Mouse (Mus musculus) stomach, postnatal 0 days (tissue): ENCODE measurements at regions not wholly inside any gene's neighbourhood (a gene's known extent, or its start where the extent isn't known, plus 50 kb on each side); places are given as distances from the start of the nearest gene placed in this dataset.

Experiments
- ATAC-seq: fragments of 200-750 bp; cut with Nextera tagmentation; 2 replicates; pipeline ENCODE4 v1.8.0; 2017; ENCODE audit not compliant: low FRiP score, low TSS enrichment
- DNase-seq: peaks from one replicate; pipeline ENCODE4 v3.0.0-alpha.2; 2016; ENCODE audit warnings: low spot score
- H3K27ac ChIP-seq: fragments of 300-500 bp; sonication (generic); replicated peaks from 2 replicates; pipeline ENCODE4 v1.5.1; 2014; ENCODE audit warnings: mild to moderate bottlenecking, control low read depth
- H3K27me3 ChIP-seq: fragments of 300-500 bp; sonication (generic); 2 replicates; pipeline ENCODE4 v1.6.1; 2014; ENCODE audit warnings: low read length; ENCODE audit not compliant: control insufficient read depth, insufficient read depth
- H3K36me3 ChIP-seq: fragments of 300-500 bp; sonication (generic); 2 replicates; pipeline ENCODE4 v1.6.1; 2014; ENCODE audit warnings: low read length, mixed read lengths; ENCODE audit not compliant: control insufficient read depth, insufficient read depth
- H3K4me1 ChIP-seq: fragments of 300-500 bp; sonication (generic); replicated peaks from 2 replicates; pipeline ENCODE4 v1.6.1; 2014; ENCODE audit warnings: antibody characterized with exemption; ENCODE audit not compliant: control insufficient read depth, insufficient read depth
- H3K4me2 ChIP-seq: fragments of 300-500 bp; sonication (generic); replicated peaks from 2 replicates; pipeline ENCODE4 v1.6.1; 2014; ENCODE audit warnings: low read depth, mild to moderate bottlenecking, control low read depth, moderate library complexity
- H3K4me3 ChIP-seq: fragments of 300-500 bp; sonication (generic); 2 replicates; pipeline ENCODE4 v1.5.1; 2014; ENCODE audit warnings: low read depth, low read length, control low read depth
- H3K9ac ChIP-seq: fragments of 300-500 bp; sonication (generic); 2 replicates; pipeline ENCODE4 v1.6.1; 2014; ENCODE audit warnings: mild to moderate bottlenecking, low read length, control low read depth, mixed read lengths
- H3K9me3 ChIP-seq: fragments of 300-500 bp; sonication (generic); 2 replicates; pipeline ENCODE4 v1.6.1; 2016; ENCODE audit warnings: low read length; ENCODE audit not compliant: control insufficient read depth
- CTCF ChIP-seq: IDR thresholded peaks from 2 replicates; pipeline ENCODE4 v1.5.1; 2016; ENCODE audit warnings: antibody characterized with exemption, low read depth, mild to moderate bottlenecking, moderate library complexity
- EP300 ChIP-seq: optimal IDR thresholded peaks from 2 replicates; pipeline ENCODE3; 2016; ENCODE audit warnings: antibody characterized with exemption
- WGBS: fragments of 180-500 bp; shearing (Covaris S2); extraction: QIAGEN DNeasy Blood & Tissue Kit; methylation state at CpG from one replicate; pipeline ENCODE4 v1.1.7; 2014; 5-methylcytosine and 5-hydroxymethylcytosine counted together

GRCm38 (mm10) chr16:76644281-76644680 is 270.7 kb upstream of the Nrip1 start:
- Histone ChIP-seq H3K27me3 (no peaks in the 10 kb centered on the region), H3K4me2 (no peak overlapping the region), H3K27ac (no peak overlapping the region), H3K36me3 (no peaks in the 10 kb centered on the region), H3K9ac (no peak overlapping the region), H3K9me3 (no peaks in the 10 kb centered on the region), H3K4me3 (no peak overlapping the region), H3K4me1 (no peaks in the 10 kb centered on the region)
- TF ChIP-seq CTCF (no peak), EP300 (no peak)
- ATAC-seq (no peak), DNase-seq (no peak)
- WGBS: 84% methylated on average over 6 of the region's 6 CpGs

GRCm38 (mm10) chr16:76643801-76644200 is 270.2 kb upstream of the Nrip1 start:
- Histone ChIP-seq H3K9me3 (no peaks in the 10 kb centered on the region), H3K9ac (no peak overlapping the region), H3K27me3 (no peaks in the 10 kb centered on the region), H3K4me3 (no peak overlapping the region), H3K27ac (no peak overlapping the region), H3K4me2 (no peak overlapping the region), H3K36me3 (no peaks in the 10 kb centered on the region), H3K4me1 (no peaks in the 10 kb centered on the region)
- ATAC-seq: no peak
- WGBS: 91% methylated on average over 9 of the region's 9 CpGs
- DNase-seq: no peak
- TF ChIP-seq CTCF (no peak), EP300 (no peak)

- Histone ChIP-seq H3K27ac (no peak overlapping the region), H3K4me2 (no peak overlapping the region), H3K27me3 (no peaks in the 10 kb centered on the region), H3K4me3 (no peak overlapping the region), H3K9me3 (no peaks in the 10 kb centered on the region), H3K9ac (no peak overlapping the region), H3K4me1 (no peaks in the 10 kb centered on the region), H3K36me3 (no peaks in the 10 kb centered on the region)
- ATAC-seq (no peak), DNase-seq (no peak)
- TF ChIP-seq EP300 (no peak), CTCF (no peak)
- WGBS: 88% methylated on average over 9 of the region's 9 CpGs
These were observed 261.5 kb upstream of the Nrip1 start for GRCm38 (mm10) chr16:76635169-76635568.

- no peaks in the 10 kb centered on the region for H3K36me3 ChIP-seq
- TF ChIP-seq EP300 (no peak), CTCF (no peak)
- H3K27me3 ChIP-seq: no peaks in the 10 kb centered on the region
- no peak overlapping the region for H3K27ac ChIP-seq
- ATAC-seq: no peak
- H3K4me2 ChIP-seq: no peak overlapping the region
- H3K4me1 ChIP-seq: no peaks in the 10 kb centered on the region
- H3K9me3 ChIP-seq: no peaks in the 10 kb centered on the region
- DNase-seq: no peak
- WGBS: 79% methylated on average over 4 of the region's 4 CpGs
- H3K4me3 ChIP-seq: no peak overlapping the region
- H3K9ac ChIP-seq: no peak overlapping the region
These were observed 260.6 kb upstream of the Nrip1 start for GRCm38 (mm10) chr16:76634196-76634698.

- ATAC-seq (no peak), DNase-seq (no peak)
- no peak for TF ChIP-seq EP300
- no peak for TF ChIP-seq CTCF
- Histone ChIP-seq H3K9ac (no peak overlapping the region), H3K4me2 (no peak overlapping the region), H3K36me3 (no peaks in the 10 kb centered on the region), H3K27me3 (no peaks in the 10 kb centered on the region), H3K9me3 (no peaks in the 10 kb centered on the region), H3K4me3 (no peak overlapping the region), H3K4me1 (no peaks in the 10 kb centered on the region), H3K27ac (no peak overlapping the region)
- WGBS: 32% methylated on average over 4 of the region's 4 CpGs
These were observed 252.5 kb upstream of the Nrip1 start for GRCm38 (mm10) chr16:76626142-76626541.

- DNase-seq (no peak), ATAC-seq (no peak)
- Histone ChIP-seq H3K27me3 (no peaks in the 10 kb centered on the region), H3K4me3 (no peak overlapping the region), H3K27ac (no peak overlapping the region), H3K4me1 (no peaks in the 10 kb centered on the region), H3K9ac (no peak overlapping the region), H3K36me3 (no peaks in the 10 kb centered on the region), H3K4me2 (no peak overlapping the region), H3K9me3 (no peaks in the 10 kb centered on the region)
- WGBS: 51% methylated on average over 8 of the region's 8 CpGs
- no peak for TF ChIP-seq EP300
- TF ChIP-seq CTCF: no peak
These were observed 248.1 kb upstream of the Nrip1 start for GRCm38 (mm10) chr16:76621715-76622114.

GRCm38 (mm10) chr16:76618295-76618694 is 244.7 kb upstream of the Nrip1 start:
- Histone ChIP-seq H3K9ac (no peak overlapping the region), H3K36me3 (no peaks in the 10 kb centered on the region), H3K4me3 (no peak overlapping the region), H3K4me2 (no peak overlapping the region), H3K9me3 (no peaks in the 10 kb centered on the region), H3K27me3 (no peaks in the 10 kb centered on the region), H3K4me1 (no peaks in the 10 kb centered on the region), H3K27ac (no peak overlapping the region)
- 71% methylated on average over 7 of the region's 7 CpGs for WGBS
- no peak for TF ChIP-seq EP300
- no peak for TF ChIP-seq CTCF
- ATAC-seq (no peak), DNase-seq (no peak)
